Mouse (Mus musculus) neural tube, embryonic 15.5 days (tissue): ENCODE results near the gene Tanc1. TPM values are rescaled to one million over a fixed set of nuclear protein-coding genes. Genes with fewer than 3 reads are reported as not detected.

ENCODE experiments used
- ATAC-seq: fragments of 200-750 bp; cut with Nextera tagmentation; 2 replicates; pipeline ENCODE4 v1.8.0; 2017; ENCODE audit warnings: mild to moderate bottlenecking, moderate TSS enrichment, moderate library complexity; ENCODE audit not compliant: low FRiP score
- H3K27ac ChIP-seq: fragments of 300-500 bp; sonication (generic); replicated peaks from 2 replicates; pipeline ENCODE4 v1.5.1; 2015; ENCODE audit warnings: mild to moderate bottlenecking, inconsistent platforms
- H3K27me3 ChIP-seq: fragments of 300-500 bp; sonication (generic); replicated peaks from 2 replicates; pipeline ENCODE4 v1.6.1; 2015; ENCODE audit warnings: inconsistent platforms
- H3K36me3 ChIP-seq: fragments of 300-500 bp; sonication (generic); 2 replicates; pipeline ENCODE4 v1.6.1; 2015; ENCODE audit warnings: inconsistent platforms
- H3K4me1 ChIP-seq: fragments of 300-500 bp; sonication (generic); 2 replicates; pipeline ENCODE4 v1.6.1; 2015; ENCODE audit warnings: inconsistent platforms
- H3K4me2 ChIP-seq: fragments of 300-500 bp; sonication (generic); 2 replicates; pipeline ENCODE4 v1.6.1; 2015; ENCODE audit warnings: inconsistent platforms, mild to moderate bottlenecking, moderate library complexity
- H3K4me3 ChIP-seq: fragments of 300-500 bp; sonication (generic); replicated peaks from 2 replicates; pipeline ENCODE4 v1.5.1; 2015; ENCODE audit warnings: mild to moderate bottlenecking, inconsistent platforms
- H3K9ac ChIP-seq: fragments of 300-500 bp; sonication (generic); replicated peaks from 2 replicates; pipeline ENCODE4 v1.6.1; 2015; ENCODE audit warnings: mild to moderate bottlenecking, inconsistent platforms
- H3K9me3 ChIP-seq: fragments of 300-500 bp; sonication (generic); replicated peaks from 2 replicates; pipeline ENCODE4 v1.6.1; 2016; ENCODE audit warnings: inconsistent platforms
- WGBS: fragments of 180-500 bp; shearing (Covaris S2); methylation state at CpG from one replicate; pipeline ENCODE4 v1.1.7; 2015; ENCODE audit warnings: mixed read lengths; 5-methylcytosine and 5-hydroxymethylcytosine counted together
- polyA plus RNA-seq: library from polyadenylated mRNA; unstranded; fragments of >200 nt; fragmentation: Nextera tagmentation; extraction: Ambion mirVana; gene quantifications from 2 replicates; pipeline ENCODE4 v1.2.1, GENCODE M21; 2015

The Tanc1 gene
- polyA plus RNA-seq, 1 experiment from 2014 or later = 8.5 TPM

GRCm38 (mm10) chr2:59616890-59617289 is 5.0 kb downstream of the Tanc1 start:
- ATAC-seq = no peak
- Histone ChIP-seq H3K36me3 (no peaks in the 10 kb centered on the region), H3K27me3 (no peaks in the 10 kb centered on the region), H3K27ac (no peak overlapping the region), H3K9me3 (no peaks in the 10 kb centered on the region), H3K4me1 (peaks cover 24% of the 10 kb centered on the region), H3K4me2 (no peak overlapping the region), H3K4me3 (no peak overlapping the region), H3K9ac (no peak overlapping the region)
- WGBS = 69% methylated on average over 2 of the region's 2 CpGs

GRCm38 (mm10) chr2:59618996-59619395 is 7.2 kb downstream of the Tanc1 start:
- Histone ChIP-seq H3K4me3 (no peak overlapping the region), H3K9me3 (no peaks in the 10 kb centered on the region), H3K4me1 (peaks cover 9% of the 10 kb centered on the region), H3K27me3 (no peaks in the 10 kb centered on the region), H3K9ac (no peak overlapping the region), H3K27ac (no peak overlapping the region), H3K4me2 (no peak overlapping the region), H3K36me3 (no peaks in the 10 kb centered on the region)
- ATAC-seq = no peak
- WGBS = 75% methylated on average over 7 of the region's 7 CpGs

- Histone ChIP-seq H3K27me3 (no peaks in the 10 kb centered on the region), H3K4me3 (no peak overlapping the region), H3K4me1 (no peaks in the 10 kb centered on the region), H3K36me3 (no peaks in the 10 kb centered on the region), H3K27ac (no peak overlapping the region), H3K9ac (no peak overlapping the region), H3K4me2 (no peak overlapping the region), H3K9me3 (no peaks in the 10 kb centered on the region)
- ATAC-seq = no peak
- 89% methylated on average over 5 of the region's 5 CpGs for WGBS
These were observed 8.8 kb downstream of the Tanc1 start for GRCm38 (mm10) chr2:59620601-59621000.

GRCm38 (mm10) chr2:59622514-59623139 is 10.8 kb downstream of the Tanc1 start:
- H3K4me3 ChIP-seq = no peak overlapping the region
- no peak for ATAC-seq
- no peaks in the 10 kb centered on the region for H3K4me1 ChIP-seq
- no peak overlapping the region for H3K9ac ChIP-seq
- H3K4me2 ChIP-seq = no peak overlapping the region
- 68% methylated on average over 6 of the region's 6 CpGs for WGBS
- H3K27me3 ChIP-seq = no peaks in the 10 kb centered on the region
- H3K36me3 ChIP-seq = no peaks in the 10 kb centered on the region
- H3K27ac ChIP-seq = no peak overlapping the region
- H3K9me3 ChIP-seq = no peaks in the 10 kb centered on the region

- no peaks in the 10 kb centered on the region for H3K27me3 ChIP-seq
- ATAC-seq = no peak
- 80% methylated on average over 5 of the region's 5 CpGs for WGBS
- H3K4me2 ChIP-seq = no peak overlapping the region
- H3K9ac ChIP-seq = no peak overlapping the region
- H3K36me3 ChIP-seq = no peaks in the 10 kb centered on the region
- no peaks in the 10 kb centered on the region for H3K9me3 ChIP-seq
- no peak overlapping the region for H3K27ac ChIP-seq
- peaks cover 8% of the 10 kb centered on the region; the same call in 1 of the 2 replicates for H3K4me1 ChIP-seq
- no peak overlapping the region for H3K4me3 ChIP-seq
These were observed 12.0 kb downstream of the Tanc1 start for GRCm38 (mm10) chr2:59623858-59624257.

GRCm38 (mm10) chr2:59625416-59625815 is 13.6 kb downstream of the Tanc1 start:
- Histone ChIP-seq H3K36me3 (no peaks in the 10 kb centered on the region), H3K4me2 (no peak overlapping the region), H3K9ac (no peak overlapping the region), H3K27me3 (no peaks in the 10 kb centered on the region), H3K9me3 (no peaks in the 10 kb centered on the region), H3K27ac (no peak overlapping the region), H3K4me1 (peaks cover 8% of the 10 kb centered on the region; the same call in 1 of the 2 replicates), H3K4me3 (no peak overlapping the region)
- no peak for ATAC-seq
- WGBS = 92% methylated on average over 2 of the region's 2 CpGs

GRCm38 (mm10) chr2:59625927-59626326 is 14.1 kb downstream of the Tanc1 start:
- no peaks in the 10 kb centered on the region for H3K9me3 ChIP-seq
- no peak overlapping the region for H3K27ac ChIP-seq
- 66% methylated on average over 8 of the region's 8 CpGs for WGBS
- no peak overlapping the region for H3K9ac ChIP-seq
- peaks cover 8% of the 10 kb centered on the region; the same call in 1 of the 2 replicates for H3K4me1 ChIP-seq
- H3K36me3 ChIP-seq = no peaks in the 10 kb centered on the region
- no peak for ATAC-seq
- H3K4me2 ChIP-seq = no peak overlapping the region
- no peak overlapping the region for H3K4me3 ChIP-seq
- no peaks in the 10 kb centered on the region for H3K27me3 ChIP-seq

GRCm38 (mm10) chr2:59626422-59626821 is 14.6 kb downstream of the Tanc1 start:
- no peak overlapping the region for H3K9ac ChIP-seq
- H3K4me3 ChIP-seq = no peak overlapping the region
- no peaks in the 10 kb centered on the region for H3K9me3 ChIP-seq
- 77% methylated on average over 3 of the region's 3 CpGs for WGBS
- ATAC-seq = no peak
- H3K36me3 ChIP-seq = no peaks in the 10 kb centered on the region
- peaks cover 8% of the 10 kb centered on the region; the same call in 1 of the 2 replicates for H3K4me1 ChIP-seq
- no peak overlapping the region for H3K27ac ChIP-seq
- no peaks in the 10 kb centered on the region for H3K27me3 ChIP-seq
- H3K4me2 ChIP-seq = no peak overlapping the region

GRCm38 (mm10) chr2:59627502-59627901 is 15.7 kb downstream of the Tanc1 start:
- no peak overlapping the region for H3K27ac ChIP-seq
- H3K9me3 ChIP-seq = no peaks in the 10 kb centered on the region
- no peak for ATAC-seq
- H3K36me3 ChIP-seq = no peaks in the 10 kb centered on the region
- no peaks in the 10 kb centered on the region for H3K27me3 ChIP-seq
- no peak overlapping the region for H3K4me2 ChIP-seq
- H3K4me1 ChIP-seq = peaks cover 8% of the 10 kb centered on the region; the same call in 1 of the 2 replicates
- H3K4me3 ChIP-seq = no peak overlapping the region
- no peak overlapping the region for H3K9ac ChIP-seq
- WGBS = 18% methylated on average over 1 of the region's 1 CpGs

GRCm38 (mm10) chr2:59628057-59628901 is 16.4 kb downstream of the Tanc1 start:
- WGBS = 84% methylated on average over 17 of the region's 17 CpGs
- H3K9me3 ChIP-seq = no peaks in the 10 kb centered on the region
- no peak; the same call in 1 of the 2 replicates for ATAC-seq
- no peak overlapping the region for H3K9ac ChIP-seq
- no peaks in the 10 kb centered on the region for H3K36me3 ChIP-seq
- H3K4me3 ChIP-seq = no peak overlapping the region
- no peak overlapping the region for H3K4me2 ChIP-seq
- no peaks in the 10 kb centered on the region for H3K27me3 ChIP-seq
- no peak overlapping the region for H3K27ac ChIP-seq
- H3K4me1 ChIP-seq = peaks cover 8% of the 10 kb centered on the region; the same call in 1 of the 2 replicates

GRCm38 (mm10) chr2:59629829-59630228 is 18.0 kb downstream of the Tanc1 start:
- H3K36me3 ChIP-seq = no peaks in the 10 kb centered on the region
- 94% methylated on average over 4 of the region's 4 CpGs for WGBS
- ATAC-seq = no peak
- peaks cover 8% of the 10 kb centered on the region; the same call in 1 of the 2 replicates for H3K4me1 ChIP-seq
- no peak overlapping the region for H3K9ac ChIP-seq
- H3K4me2 ChIP-seq = no peak overlapping the region
- H3K27ac ChIP-seq = no peak overlapping the region
- H3K4me3 ChIP-seq = no peak overlapping the region
- no peaks in the 10 kb centered on the region for H3K27me3 ChIP-seq
- H3K9me3 ChIP-seq = no peaks in the 10 kb centered on the region

- Histone ChIP-seq H3K4me2 (no peak overlapping the region), H3K9me3 (0 out of 2 replicates have a peak, but pooled peaks cover 3% of the 10 kb centered on the region), H3K27ac (no peak overlapping the region), H3K4me1 (peaks cover 8% of the 10 kb centered on the region; the same call in 1 of the 2 replicates), H3K9ac (no peak overlapping the region), H3K4me3 (no peak overlapping the region), H3K27me3 (no peaks in the 10 kb centered on the region), H3K36me3 (no peaks in the 10 kb centered on the region)
- WGBS = 80% methylated on average over 5 of the region's 5 CpGs
- no peak for ATAC-seq
These were observed 19.6 kb downstream of the Tanc1 start for GRCm38 (mm10) chr2:59631406-59631805.
